Mouse (Mus musculus) erythroblast, embryonic 14.5 days (primary cell): ENCODE measurements at regions not wholly inside any gene's neighbourhood (a gene's known extent, or its start where the extent isn't known, plus 50 kb on each side); places are given as distances from the start of the nearest gene placed in this dataset.

Experiments used
- GATA1 ChIP-seq: IDR thresholded peaks from 2 replicates; pipeline ENCODE4 v1.6.1; 2012; ENCODE audit warnings: low read length, inconsistent platforms, mixed read lengths
- TAL1 ChIP-seq: IDR thresholded peaks from 3 replicates; pipeline ENCODE4 v1.6.1; 2012; ENCODE audit warnings: low read length, inconsistent platforms, mixed read lengths

DNA sequence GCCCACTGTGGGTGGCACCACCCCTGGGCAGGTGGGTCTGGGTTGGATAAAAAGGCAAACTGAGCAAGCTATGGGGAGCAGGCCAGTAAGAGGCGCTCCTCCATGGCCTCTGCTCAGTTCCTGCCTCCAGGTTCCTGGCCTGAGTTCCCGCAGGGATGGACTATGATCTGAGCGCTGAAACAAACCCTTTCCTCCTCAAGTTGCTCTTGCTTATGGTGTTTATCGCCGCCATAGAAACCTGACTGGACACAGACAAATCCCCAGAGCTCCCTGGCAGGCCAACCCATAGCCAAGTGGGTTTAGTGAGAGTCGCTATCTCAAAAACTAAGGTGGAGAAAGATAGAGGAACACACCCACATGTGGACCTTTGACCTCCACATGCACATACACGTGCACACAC, 67.2 kb upstream of the Ptpn1 start:
- TF ChIP-seq GATA1: no peak
- TF ChIP-seq TAL1: no peak
